Mouse (Mus musculus) small intestine, adult 10 weeks (tissue): ENCODE measurements around the gene Recql5. TPM values are rescaled to one million over a fixed set of nuclear protein-coding genes. Genes with fewer than 3 reads are reported as not detected.

Experiments used
- polyA plus RNA-seq: library from polyadenylated mRNA; stranded (reverse); fragments of 350-450 nt; fragmentation: Illumina TruSeq; extraction: RNeasy Lipid Tissue Mini Kit (QIAGEN cat#74804); gene quantifications from one replicate; pipeline ENCODE4 v1.2.3, GENCODE M21; 2014; ENCODE audit warnings: low replicate concordance

The Recql5 gene
- polyA plus RNA-seq = 1.3 TPM

GRCm38 (mm10) chr11:115933108-115933746 is at the start of gene Recql5, which contains the start of gene Sap30bp:
Gene Recql5 (minus strand): TSS chr11:115933477.
Gene Sap30bp (plus strand): TSS chr11:115933282.

DNA sequence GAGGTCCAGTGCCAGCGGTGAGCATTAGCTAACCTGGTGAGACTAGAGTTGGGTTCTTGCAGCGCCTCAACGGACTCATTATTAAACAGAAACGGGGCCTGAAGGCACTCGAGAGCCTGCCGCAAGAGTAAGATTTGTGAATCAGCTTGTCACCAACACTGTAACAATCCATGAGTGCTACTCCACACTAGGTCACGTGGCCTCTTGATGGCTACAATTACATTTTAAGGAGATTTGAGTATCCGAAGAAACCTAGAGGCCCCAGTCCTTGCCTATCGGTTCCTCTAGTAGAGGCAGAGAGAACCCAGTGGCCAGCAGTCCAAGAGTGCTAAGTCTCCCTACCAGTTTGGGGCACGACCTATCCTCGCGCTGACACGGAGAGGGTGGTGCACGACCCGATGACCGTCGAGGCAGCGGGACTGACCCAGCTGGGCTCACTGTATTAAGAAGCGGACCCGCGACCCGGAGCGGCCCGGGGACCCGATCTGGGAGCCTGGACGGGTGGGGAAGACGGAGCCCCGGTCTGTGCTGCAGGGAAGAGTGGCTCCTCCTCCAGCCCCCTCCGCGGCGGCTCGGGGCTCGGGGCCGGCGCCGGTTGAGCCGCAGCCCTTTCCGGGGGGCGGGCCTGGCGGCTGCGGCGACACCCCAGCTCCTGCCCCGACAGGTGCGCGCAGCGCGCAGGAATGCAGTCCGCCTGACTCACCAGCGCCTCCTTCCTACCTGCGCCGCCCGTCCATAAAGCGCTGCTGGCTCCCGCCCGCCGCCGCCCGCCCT is 41.2 kb upstream of the Recql5 start, which contains the start of gene Itgb4:
TSS of gene Itgb4 (plus strand) at position 401 of the 774 bp plus-strand sequence.

GRCm38 (mm10) chr11:115911632-115912376 is 21.5 kb downstream of the Recql5 start, which contains the start of gene Smim6:
Gene Smim6 (plus strand): TSS chr11:115912017.

GRCm38 (mm10) chr11:115899486-115900266 is 33.6 kb downstream of the Recql5 start, which contains the start of gene Smim5:
Gene Smim5 (plus strand): TSS chr11:115899966.

GRCm38 (mm10) chr11:115858354-115858753 is 74.9 kb downstream of the Recql5 start, which contains the start of gene Myo15b:
Gene Myo15b (plus strand): TSS chr11:115858406.

Other genes with a start within 250 kb of the Recql5 start
- gene Grb2, start 224.9 kb downstream of the Recql5 start, polyA plus RNA-seq = 83.4 TPM
- 0.59 TPM for gene Tmem94, start 168.0 kb downstream of the Recql5 start, polyA plus RNA-seq
- 0.26 TPM for gene Caskin2, start 119.8 kb downstream of the Recql5 start, polyA plus RNA-seq
- gene Tsen54, start 118.8 kb downstream of the Recql5 start, polyA plus RNA-seq = not detected
- gene Llgl2, start 109.4 kb downstream of the Recql5 start, polyA plus RNA-seq = 3.8 TPM
- gene Myo15b, start 75.1 kb downstream of the Recql5 start, polyA plus RNA-seq = 14.8 TPM
- gene Smim5, start 33.5 kb downstream of the Recql5 start, polyA plus RNA-seq = not detected
- gene Smim6, start 21.5 kb downstream of the Recql5 start, polyA plus RNA-seq = 1.3 TPM
- gene Sap30bp, start 195 bp downstream of the Recql5 start, polyA plus RNA-seq = 2.9 TPM
- 0.26 TPM for gene Itgb4, start 41.2 kb upstream of the Recql5 start, polyA plus RNA-seq
- not detected for gene Galk1, start 79.2 kb upstream of the Recql5 start, polyA plus RNA-seq
- 1,105 TPM for gene H3f3b, start 94.5 kb upstream of the Recql5 start, polyA plus RNA-seq
- gene Unk, start 96.8 kb upstream of the Recql5 start, polyA plus RNA-seq = 1.2 TPM
- not detected for gene Unc13d, start 144.5 kb upstream of the Recql5 start, polyA plus RNA-seq
- 15.3 TPM for gene Wbp2, start 153.5 kb upstream of the Recql5 start, polyA plus RNA-seq
- gene Trim47, start 193.7 kb upstream of the Recql5 start, polyA plus RNA-seq = 0.56 TPM
- 6.7 TPM for gene Trim65, start 197.7 kb upstream of the Recql5 start, polyA plus RNA-seq
- gene Mrpl38, start 205.4 kb upstream of the Recql5 start, polyA plus RNA-seq = 1.9 TPM
- gene Fbf1, start 234.7 kb upstream of the Recql5 start, polyA plus RNA-seq = 2.9 TPM